Mouse (Mus musculus): ENCODE data around the gene Ufd1. TPM values are rescaled to one million over a fixed set of nuclear protein-coding genes. Genes with fewer than 3 reads are reported as not detected.
A peak's percentile ranks its signal among the peaks of the same experiment; 100 is the strongest.
"Not testable (repeated sequence)": the region's sequence is repeated elsewhere in the genome, so short reads cannot be mapped to it uniquely, and the experiment has no call there.

Gene Ufd1
- polyA plus RNA-seq, 1 experiment = 18.0 TPM

DNA sequence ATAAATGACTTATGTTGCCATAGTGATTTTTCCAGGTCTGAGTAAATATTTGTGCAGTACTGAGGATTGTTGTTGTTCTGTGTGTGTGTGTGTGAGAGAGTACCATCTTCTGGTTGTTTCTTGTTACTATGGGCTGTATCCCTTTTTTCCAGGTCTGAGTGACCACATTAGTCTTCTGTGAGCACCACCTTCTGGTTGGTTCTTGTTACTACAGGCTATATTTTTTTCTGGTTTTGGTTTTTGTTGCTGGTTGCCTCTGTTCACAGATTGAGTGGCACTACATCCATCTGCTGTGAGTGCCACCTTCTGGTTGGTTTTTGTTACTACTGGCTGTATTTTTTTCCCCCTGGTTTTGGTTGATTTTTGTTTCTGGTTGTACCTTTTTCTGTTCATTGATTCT lies 47.0 kb downstream of the Ufd1 start:
- H3K4me3 ChIP-seq (ENCODE audit: extremely low read depth, insufficient read depth, insufficient read length) = no peak overlapping the region
- H3K27ac ChIP-seq (ENCODE audit: insufficient read depth, low read length) = no peak overlapping the region
- H3K4me1 ChIP-seq (ENCODE audit: control insufficient read depth, insufficient read depth, insufficient read length) = no peaks in the 10 kb centered on the region
- TF ChIP-seq POLR2A (IDR thresholded peaks at IDR 0.05; ENCODE audit: low read depth, low read length) = no peak
- TF ChIP-seq CTCF (IDR thresholded peaks at IDR 0.05; ENCODE audit: extremely low read depth, insufficient read depth, insufficient read length, insufficient replicate concordance) = no peak
- DNase-seq (ENCODE audit: low read depth in 1 of 2, low spot score in 2 of 2) = peak in 1 of 2 experiments; percentile 38
- H3K27me3 ChIP-seq (ENCODE audit: control insufficient read depth, insufficient read depth, low read length) = no peaks in the 10 kb centered on the region
- H3K36me3 ChIP-seq (ENCODE audit: control insufficient read depth, insufficient read depth, low read length) = no peaks in the 10 kb centered on the region

DNA sequence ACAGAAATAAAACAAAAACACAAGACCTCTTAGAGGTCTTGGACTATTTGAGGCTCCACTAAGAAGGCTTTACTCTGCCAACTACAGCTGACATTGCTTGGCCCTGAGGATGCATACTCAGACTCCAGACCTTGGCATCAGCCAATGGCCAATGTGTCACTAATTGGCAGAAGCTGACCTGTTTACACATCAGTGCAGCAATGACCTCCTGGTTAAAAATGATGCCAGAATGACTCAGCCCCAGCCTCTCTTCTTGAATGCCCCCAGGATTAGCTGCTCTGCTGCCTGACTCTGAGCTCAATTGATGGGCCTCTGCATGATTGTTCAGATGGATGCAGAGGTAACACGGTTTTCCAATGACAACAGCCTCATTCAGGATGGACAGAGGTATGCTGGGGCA lies 48.6 kb downstream of the Ufd1 start:
- H3K27ac ChIP-seq (ENCODE audit: insufficient read depth, low read length) = no peak overlapping the region
- 74% methylated on average over 1 of the region's 1 CpGs for WGBS
- H3K4me3 ChIP-seq (ENCODE audit: extremely low read depth, insufficient read depth, insufficient read length) = no peak overlapping the region
- DNase-seq (ENCODE audit: low read depth in 1 of 2, low spot score in 2 of 2) = no peak
- H3K36me3 ChIP-seq (ENCODE audit: control insufficient read depth, insufficient read depth, low read length) = no peaks in the 10 kb centered on the region
- no peaks in the 10 kb centered on the region for H3K4me1 ChIP-seq (ENCODE audit: control insufficient read depth, insufficient read depth, insufficient read length)
- TF ChIP-seq POLR2A (IDR thresholded peaks at IDR 0.05; ENCODE audit: low read depth, low read length) (no peak), CTCF (IDR thresholded peaks at IDR 0.05; ENCODE audit: extremely low read depth, insufficient read depth, insufficient read length, insufficient replicate concordance) (no peak)
- no peaks in the 10 kb centered on the region for H3K27me3 ChIP-seq (ENCODE audit: control insufficient read depth, insufficient read depth, low read length)

DNA sequence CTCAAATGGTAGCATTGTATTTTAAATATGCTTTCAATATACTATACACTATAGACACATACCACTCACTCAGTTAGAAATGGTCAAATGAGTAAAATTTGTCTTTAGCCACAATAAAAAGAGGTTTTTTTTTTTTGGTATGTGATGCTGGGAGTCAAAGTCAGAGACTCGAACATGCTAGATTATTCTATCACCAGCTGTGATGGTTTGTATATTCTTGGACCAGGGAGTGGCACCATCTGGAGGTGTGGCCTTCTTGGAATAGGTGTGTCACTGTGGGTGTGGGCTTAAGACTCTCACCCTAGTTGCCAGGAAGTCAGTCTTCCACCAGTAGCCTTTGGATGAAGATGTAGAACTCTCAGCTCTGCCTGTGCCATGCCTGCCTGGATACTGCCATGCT lies 58.9 kb downstream of the Ufd1 start:
- not testable (repeated sequence) for H3K27ac ChIP-seq (ENCODE audit: insufficient read depth, low read length); H3K4me3 ChIP-seq (ENCODE audit: extremely low read depth, insufficient read depth, insufficient read length); H3K27me3 ChIP-seq (ENCODE audit: control insufficient read depth, insufficient read depth, low read length); DNase-seq (ENCODE audit: low read depth in 1 of 2, low spot score in 2 of 2); H3K4me1 ChIP-seq (ENCODE audit: control insufficient read depth, insufficient read depth, insufficient read length)
- H3K36me3 ChIP-seq (ENCODE audit: control insufficient read depth, insufficient read depth, low read length) = peaks cover 23% of the 10 kb centered on the region
- 93% methylated on average over 1 of the region's 1 CpGs for WGBS

DNA sequence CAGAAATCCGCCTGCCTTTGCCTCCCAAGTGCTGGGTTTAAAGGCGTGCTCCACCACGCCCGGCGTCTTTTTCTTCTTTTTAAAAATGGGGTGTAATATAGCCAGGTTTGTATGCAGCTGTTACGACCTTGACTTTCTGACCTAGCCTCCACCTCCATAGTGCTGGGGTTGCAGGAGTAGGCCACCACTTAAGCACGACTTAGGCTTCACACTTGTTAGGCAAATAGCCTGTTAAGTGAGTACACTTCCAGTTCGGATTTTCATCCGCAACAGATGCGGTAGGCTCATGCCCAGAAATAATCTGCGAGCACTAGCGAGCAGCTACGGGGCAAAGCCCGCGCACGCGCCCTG lies 64.5 kb downstream of the Ufd1 start:
- peak overlapping the region; percentile 57 for H3K27ac ChIP-seq (ENCODE audit: insufficient read depth, low read length)
- H3K4me3 ChIP-seq (ENCODE audit: extremely low read depth, insufficient read depth, insufficient read length) = peak overlapping the region; percentile 100
- WGBS = under 1% methylated on average over 17 of the region's 17 CpGs
- H3K27me3 ChIP-seq (ENCODE audit: control insufficient read depth, insufficient read depth, low read length) = no peaks in the 10 kb centered on the region
- DNase-seq (ENCODE audit: low read depth in 1 of 2, low spot score in 2 of 2) = no peak
- no peak for TF ChIP-seq CTCF (IDR thresholded peaks at IDR 0.05; ENCODE audit: extremely low read depth, insufficient read depth, insufficient read length, insufficient replicate concordance)
- no peak for TF ChIP-seq POLR2A (IDR thresholded peaks at IDR 0.05; ENCODE audit: low read depth, low read length)
- H3K36me3 ChIP-seq (ENCODE audit: control insufficient read depth, insufficient read depth, low read length) = peaks cover 21% of the 10 kb centered on the region
- peaks cover 3% of the 10 kb centered on the region; the same call in 1 of the 2 replicates for H3K4me1 ChIP-seq (ENCODE audit: control insufficient read depth, insufficient read depth, insufficient read length)

DNA sequence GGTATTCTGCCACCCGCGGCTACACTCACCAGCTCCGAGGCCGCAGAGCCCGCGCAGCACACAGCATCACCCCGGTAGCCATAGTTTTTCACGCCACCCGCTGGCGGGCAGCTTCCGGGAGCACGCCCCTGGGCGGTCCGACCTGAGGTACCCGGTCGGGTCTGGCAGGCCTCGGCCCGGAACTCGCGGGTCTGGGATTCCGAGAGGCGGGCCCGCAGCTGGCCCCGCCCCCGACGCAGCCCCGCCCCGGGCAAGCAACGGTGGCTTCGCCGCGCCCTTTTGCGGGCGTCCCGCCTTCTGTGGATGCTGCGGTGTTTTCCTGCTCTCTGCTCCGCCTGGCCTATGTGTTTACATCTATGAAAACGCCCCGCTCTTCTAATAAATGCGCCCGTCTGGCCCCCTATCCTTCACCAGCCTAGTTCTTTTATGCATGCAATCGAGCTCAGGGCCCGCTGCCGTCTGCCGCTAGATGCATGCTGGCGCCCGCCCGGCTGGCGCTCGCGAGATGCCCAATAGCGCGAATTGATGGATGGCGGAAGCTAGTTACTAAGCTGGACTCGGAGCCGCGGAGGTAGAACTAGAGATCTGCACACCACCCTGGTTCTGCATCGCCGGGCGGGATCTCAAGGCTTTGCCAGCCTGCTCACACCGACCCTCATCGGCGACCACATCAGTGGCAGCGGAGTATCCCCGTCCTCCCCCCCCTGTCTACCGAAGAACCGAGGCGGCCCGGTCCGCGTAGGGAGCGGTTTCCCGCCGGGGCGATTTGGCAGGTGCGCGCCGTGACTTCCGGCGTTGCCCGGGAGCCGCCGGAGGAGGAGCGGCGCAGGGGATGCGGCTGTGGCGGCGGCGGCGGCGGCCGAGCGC lies 65.1 kb downstream of the Ufd1 start, which contains the start of the genes Mrpl40 and Hira:
Gene Mrpl40 (minus strand): TSS at position 421 of the 867 bp plus-strand sequence.
Gene Hira (plus strand): TSS at position 596 of the 867 bp plus-strand sequence.
- H3K4me3 ChIP-seq (ENCODE audit: extremely low read depth, insufficient read depth, insufficient read length) = peak within 1 kb of the TSS; percentile 100
- peaks cover 15% of the 10 kb centered on the region for H3K36me3 ChIP-seq (ENCODE audit: control insufficient read depth, insufficient read depth, low read length)
- under 1% methylated on average over 87 of the region's 93 CpGs for WGBS
- DNase-seq (ENCODE audit: low read depth in 1 of 2, low spot score in 2 of 2) = peak; percentile 83 to 92
- H3K4me1 ChIP-seq (ENCODE audit: control insufficient read depth, insufficient read depth, insufficient read length) = peaks cover 3% of the 10 kb centered on the region; the same call in 1 of the 2 replicates
- H3K27ac ChIP-seq (ENCODE audit: insufficient read depth, low read length) = peak within 1 kb of the TSS; percentile 98
- no peak for TF ChIP-seq CTCF (IDR thresholded peaks at IDR 0.05; ENCODE audit: extremely low read depth, insufficient read depth, insufficient read length, insufficient replicate concordance)
- TF ChIP-seq POLR2A (IDR thresholded peaks at IDR 0.05; ENCODE audit: low read depth, low read length) = peak; percentile 40
- no peaks in the 10 kb centered on the region for H3K27me3 ChIP-seq (ENCODE audit: control insufficient read depth, insufficient read depth, low read length)

DNA sequence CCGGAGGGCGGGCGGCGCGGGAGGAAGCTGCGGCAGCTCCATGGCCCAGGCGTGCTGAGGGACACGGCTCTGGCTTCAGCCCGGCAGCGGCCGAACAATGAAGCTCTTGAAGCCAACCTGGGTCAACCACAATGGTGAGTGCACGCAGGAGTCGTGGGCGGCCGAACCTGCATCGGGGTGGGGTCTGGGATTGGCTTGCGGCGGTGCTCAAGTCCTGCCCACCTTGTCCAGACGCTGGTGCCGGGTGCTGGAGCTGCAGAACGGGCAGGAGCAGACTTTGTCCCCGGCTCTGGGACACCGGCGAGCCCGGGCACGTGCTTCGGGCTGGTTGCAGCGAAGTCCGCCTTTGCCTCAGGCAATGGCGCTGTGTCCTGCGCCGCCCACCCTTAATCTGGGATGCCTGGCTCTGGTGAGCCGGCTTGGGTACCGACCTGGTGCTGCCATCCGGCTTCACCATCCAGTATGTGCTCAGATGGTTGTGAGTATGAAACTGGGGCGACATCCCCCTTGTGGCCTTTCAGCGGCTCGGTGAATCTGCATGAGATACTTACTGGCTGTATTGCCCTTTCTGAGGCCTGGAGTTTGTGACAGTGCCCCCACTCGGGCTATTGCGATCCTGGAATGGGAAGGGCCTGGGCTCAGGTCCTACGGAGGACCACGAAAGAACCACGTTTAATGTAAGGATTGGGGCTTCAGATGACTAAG lies 66.0 kb downstream of the Ufd1 start:
- H3K27me3 ChIP-seq (ENCODE audit: control insufficient read depth, insufficient read depth, low read length) = no peaks in the 10 kb centered on the region
- H3K4me1 ChIP-seq (ENCODE audit: control insufficient read depth, insufficient read depth, insufficient read length) = peaks cover 3% of the 10 kb centered on the region; the same call in 1 of the 2 replicates
- H3K27ac ChIP-seq (ENCODE audit: insufficient read depth, low read length) = peak overlapping the region; percentile 98
- WGBS = under 1% methylated on average over 39 of the region's 43 CpGs
- DNase-seq (ENCODE audit: low read depth in 1 of 2, low spot score in 2 of 2) = peak; percentile 34 to 45
- H3K36me3 ChIP-seq (ENCODE audit: control insufficient read depth, insufficient read depth, low read length) = peaks cover 10% of the 10 kb centered on the region
- peak overlapping the region; percentile 100 for H3K4me3 ChIP-seq (ENCODE audit: extremely low read depth, insufficient read depth, insufficient read length)
- no peak for TF ChIP-seq CTCF (IDR thresholded peaks at IDR 0.05; ENCODE audit: extremely low read depth, insufficient read depth, insufficient read length, insufficient replicate concordance)
- no peak for TF ChIP-seq POLR2A (IDR thresholded peaks at IDR 0.05; ENCODE audit: low read depth, low read length)

Measured in spleen, adult 2 months (tissue).